Mouse (Mus musculus): ENCODE measurements around the gene Gpr162.
"Not testable (repeated sequence)": the region's sequence is repeated elsewhere in the genome, so short reads cannot be mapped to it uniquely, and the experiment has no call there.

Gpr162 gene

GRCm38 (mm10) chr6:124836411-124836810 lies 27.4 kb downstream of the Gpr162 start:
- DNase-seq (ENCODE audit: low spot score): no peak

GRCm38 (mm10) chr6:124835531-124835930 lies 28.3 kb downstream of the Gpr162 start:
- no peak for DNase-seq (ENCODE audit: low spot score)

GRCm38 (mm10) chr6:124834512-124835081 lies 29.2 kb downstream of the Gpr162 start:
- no peak for DNase-seq (ENCODE audit: low spot score)

GRCm38 (mm10) chr6:124831649-124832048 lies 32.1 kb downstream of the Gpr162 start:
- DNase-seq (ENCODE audit: low spot score): no peak

GRCm38 (mm10) chr6:124831199-124831598 lies 32.6 kb downstream of the Gpr162 start:
- DNase-seq (ENCODE audit: low spot score): not testable (repeated sequence)

- DNase-seq (ENCODE audit: low spot score): peak; percentile 93
These were observed 33.7 kb downstream of the Gpr162 start for GRCm38 (mm10) chr6:124829799-124830700.

- peak; percentile 100 for DNase-seq (ENCODE audit: low spot score)
These were observed 34.6 kb downstream of the Gpr162 start, which contains the start of the genes Usp5 and Cdca3 for GRCm38 (mm10) chr6:124828868-124829798. TSS of gene Usp5 (minus strand) at chr6:124829484. TSS of gene Cdca3 (plus strand) at chr6:124829547.

- DNase-seq (ENCODE audit: low spot score): no peak
These were observed 35.6 kb downstream of the Gpr162 start for GRCm38 (mm10) chr6:124828101-124828592.

GRCm38 (mm10) chr6:124822049-124822448 lies 41.7 kb downstream of the Gpr162 start:
- no peak for DNase-seq (ENCODE audit: low spot score)

- no peak for DNase-seq (ENCODE audit: low spot score)
These were observed 42.9 kb downstream of the Gpr162 start for GRCm38 (mm10) chr6:124820891-124821290.

GRCm38 (mm10) chr6:124817971-124818370 lies 45.8 kb downstream of the Gpr162 start:
- DNase-seq (ENCODE audit: low spot score): no peak

GRCm38 (mm10) chr6:124817563-124817962 lies 46.2 kb downstream of the Gpr162 start:
- no peak for DNase-seq (ENCODE audit: low spot score)

GRCm38 (mm10) chr6:124817125-124817524 lies 46.7 kb downstream of the Gpr162 start:
- no peak for DNase-seq (ENCODE audit: low spot score)

GRCm38 (mm10) chr6:124816611-124817010 lies 47.2 kb downstream of the Gpr162 start:
- DNase-seq (ENCODE audit: low spot score): no peak

GRCm38 (mm10) chr6:124814858-124815774 lies 48.7 kb downstream of the Gpr162 start:
- DNase-seq (ENCODE audit: low spot score): no peak

- DNase-seq (ENCODE audit: low spot score): no peak
These were observed 49.3 kb downstream of the Gpr162 start for GRCm38 (mm10) chr6:124814448-124814847.

GRCm38 (mm10) chr6:124813933-124814332 lies 49.9 kb downstream of the Gpr162 start, which contains the start of gene Tpi1:
TSS of gene Tpi1 (minus strand) at chr6:124814296.
- peak; percentile 90 for DNase-seq (ENCODE audit: low spot score)

GRCm38 (mm10) chr6:124813496-124813895 lies 50.3 kb downstream of the Gpr162 start:
- no peak for DNase-seq (ENCODE audit: low spot score)

- no peak for DNase-seq (ENCODE audit: low spot score)
These were observed 50.9 kb downstream of the Gpr162 start for GRCm38 (mm10) chr6:124812848-124813247.

GRCm38 (mm10) chr6:124811701-124812560 lies 51.9 kb downstream of the Gpr162 start:
- DNase-seq (ENCODE audit: low spot score): no peak

Measured in ovary, adult 18-20 months (tissue).